Mouse (Mus musculus) G1E (cell line): ENCODE data around the gene Nans.

ENCODE experiments used
- CTCF ChIP-seq: IDR thresholded peaks from 2 replicates; pipeline ENCODE4 v1.5.1; 2012; ENCODE audit warnings: low read depth, low read length, inconsistent platforms, mixed read lengths
- GATA1 ChIP-seq: IDR thresholded peaks from 2 replicates; pipeline ENCODE4 v1.6.1; 2012; ENCODE audit warnings: borderline replicate concordance, low read length, inconsistent platforms, mixed read lengths

- no peak for TF ChIP-seq GATA1
- TF ChIP-seq CTCF, result no peak
Measured at GRCm38 (mm10) chr4:46493071-46493470, 4.0 kb downstream of the Nans start.
